Mouse (Mus musculus) liver, adult 10 weeks (tissue): ENCODE data around the gene Pdzd3. TPM values are rescaled to one million over a fixed set of nuclear protein-coding genes. Genes with fewer than 3 reads are reported as not detected.

Source experiments
- polyA plus RNA-seq: library from polyadenylated mRNA; stranded (reverse); fragments of 350-450 nt; fragmentation: Illumina TruSeq; extraction: RNeasy Lipid Tissue Mini Kit (QIAGEN cat#74804); gene quantifications from one replicate; pipeline ENCODE4 v1.2.3, GENCODE M21; 2014; ENCODE audit warnings: low read depth, low replicate concordance

The Pdzd3 gene
- not detected for polyA plus RNA-seq

GRCm38 (mm10) chr9:44251314-44251713 lies at the start of gene Pdzd3:
Gene Pdzd3 (minus strand): TSS chr9:44251471.

GRCm38 (mm10) chr9:44288076-44288958 lies 37.0 kb upstream of the Pdzd3 start, which contains the start of gene Abcg4:
Gene Abcg4 (minus strand): TSS chr9:44288615.

GRCm38 (mm10) chr9:44268432-44268831 lies 17.2 kb upstream of the Pdzd3 start, which contains the start of gene Nlrx1:
Gene Nlrx1 (minus strand): TSS chr9:44268599.

GRCm38 (mm10) chr9:44240399-44240798 lies 10.9 kb downstream of the Pdzd3 start, which contains the start of gene Ccdc153:
Gene Ccdc153 (plus strand): TSS chr9:44240676.

GRCm38 (mm10) chr9:44233802-44234478 lies 17.3 kb downstream of the Pdzd3 start, which contains the start of gene Cbl:
Gene Cbl (minus strand): TSS chr9:44234049.

Other genes starting within 250 kb of the Pdzd3 start
- not detected for gene Thy1, start 208.1 kb downstream of the Pdzd3 start, polyA plus RNA-seq
- 1.5 TPM for gene Usp2, start 184.4 kb downstream of the Pdzd3 start, polyA plus RNA-seq
- not detected for gene Mfrp, start 149.7 kb downstream of the Pdzd3 start, polyA plus RNA-seq
- gene C1qtnf5, start 144.2 kb downstream of the Pdzd3 start, polyA plus RNA-seq: not detected
- gene Gm49380, start 138.0 kb downstream of the Pdzd3 start, polyA plus RNA-seq: not detected
- gene Rnf26, start 138.0 kb downstream of the Pdzd3 start, polyA plus RNA-seq: 1.1 TPM
- 1.6 TPM for gene Mcam, start 117.0 kb downstream of the Pdzd3 start, polyA plus RNA-seq
- gene Cbl, start 17.4 kb downstream of the Pdzd3 start, polyA plus RNA-seq: 5.1 TPM
- not detected for gene Ccdc153, start 10.8 kb downstream of the Pdzd3 start, polyA plus RNA-seq
- 0.34 TPM for gene Nlrx1, start 17.1 kb upstream of the Pdzd3 start, polyA plus RNA-seq
- gene Abcg4, start 37.1 kb upstream of the Pdzd3 start, polyA plus RNA-seq: not detected
- gene Hinfp, start 54.2 kb upstream of the Pdzd3 start, polyA plus RNA-seq: 6.5 TPM
- 2.1 TPM for gene C2cd2l, start 68.8 kb upstream of the Pdzd3 start, polyA plus RNA-seq
- 14.6 TPM for gene Dpagt1, start 74.5 kb upstream of the Pdzd3 start, polyA plus RNA-seq
- 1.0 TPM for gene H2afx, start 83.2 kb upstream of the Pdzd3 start, polyA plus RNA-seq
- 36.4 TPM for gene Hmbs, start 92.8 kb upstream of the Pdzd3 start, polyA plus RNA-seq
- 8.1 TPM for gene Vps11, start 110.2 kb upstream of the Pdzd3 start, polyA plus RNA-seq
- gene Hyou1, start 128.0 kb upstream of the Pdzd3 start, polyA plus RNA-seq: 21.1 TPM
- 32.4 TPM for gene Slc37a4, start 145.4 kb upstream of the Pdzd3 start, polyA plus RNA-seq
- 495 TPM for gene Rps25, start 155.7 kb upstream of the Pdzd3 start, polyA plus RNA-seq
- gene Trappc4, start 156.1 kb upstream of the Pdzd3 start, polyA plus RNA-seq: 20.4 TPM
- gene Ccdc84, start 167.1 kb upstream of the Pdzd3 start, polyA plus RNA-seq: 16.2 TPM
- not detected for gene Foxr1, start 189.7 kb upstream of the Pdzd3 start, polyA plus RNA-seq
- gene Upk2, start 203.5 kb upstream of the Pdzd3 start, polyA plus RNA-seq: not detected
- 0.82 TPM for gene Bcl9l, start 231.4 kb upstream of the Pdzd3 start, polyA plus RNA-seq